Mouse (Mus musculus) ES-Bruce4 (cell line): Measurements from ENCODE around the gene Sept9. TPM values are rescaled to one million over a fixed set of nuclear protein-coding genes. Genes with fewer than 3 reads are reported as not detected.

ENCODE experiments used
- H3K27ac ChIP-seq: 2 replicates; pipeline ENCODE4 v1.5.1; 2012; ENCODE audit warnings: low read length, inconsistent platforms; ENCODE audit not compliant: insufficient read depth
- H3K27me3 ChIP-seq: 2 replicates; pipeline ENCODE4 v1.6.1; 2012; ENCODE audit warnings: mild to moderate bottlenecking, low read length, inconsistent platforms; ENCODE audit not compliant: control insufficient read depth, poor library complexity, insufficient read depth, severe bottlenecking
- H3K36me3 ChIP-seq: 2 replicates; pipeline ENCODE4 v1.6.1; 2012; ENCODE audit warnings: inconsistent platforms, mild to moderate bottlenecking, low read length, moderate library complexity; ENCODE audit not compliant: control insufficient read depth, poor library complexity, insufficient read depth, severe bottlenecking
- H3K4me1 ChIP-seq: one replicate; pipeline ENCODE4 v1.8.1; 2011; ENCODE audit warnings: low read length; ENCODE audit not compliant: control insufficient read depth, insufficient read depth
- H3K4me3 ChIP-seq: 2 replicates; pipeline ENCODE4 v1.5.1; 2011; ENCODE audit warnings: low read depth, mild to moderate bottlenecking, low read length
- H3K9ac ChIP-seq: 2 replicates; pipeline ENCODE4 v1.6.1; 2012; ENCODE audit warnings: low read depth, mild to moderate bottlenecking, inconsistent platforms; ENCODE audit not compliant: poor library complexity, severe bottlenecking
- H3K9me3 ChIP-seq: replicated peaks from 2 replicates; pipeline ENCODE4 v1.6.1; 2012; ENCODE audit warnings: mild to moderate bottlenecking, low read length, inconsistent platforms; ENCODE audit not compliant: control insufficient read depth, poor library complexity, insufficient read depth, severe bottlenecking
- CTCF ChIP-seq: IDR thresholded peaks from one replicate; pipeline ENCODE4 v1.8.1; 2011; ENCODE audit warnings: low read depth, low read length
- EP300 ChIP-seq: IDR thresholded peaks from 2 replicates; pipeline ENCODE4 v1.6.1; 2011; ENCODE audit warnings: low read depth, low read length; ENCODE audit not compliant: insufficient read depth
- POLR2A ChIP-seq: IDR thresholded peaks from one replicate; pipeline ENCODE4 v1.8.1; 2011; ENCODE audit warnings: low read length; ENCODE audit not compliant: insufficient read depth
- polyA plus RNA-seq: library from polyadenylated mRNA; stranded (reverse); fragments of >200 nt; gene quantifications from 2 replicates; pipeline ENCODE4 v1.2.4, GENCODE M21; 2011; ENCODE audit warnings: low read depth; ENCODE audit not compliant: missing spikeins, insufficient read depth, insufficient read length

The Sept9 gene
- polyA plus RNA-seq, 1 experiment = 123 TPM

DNA sequence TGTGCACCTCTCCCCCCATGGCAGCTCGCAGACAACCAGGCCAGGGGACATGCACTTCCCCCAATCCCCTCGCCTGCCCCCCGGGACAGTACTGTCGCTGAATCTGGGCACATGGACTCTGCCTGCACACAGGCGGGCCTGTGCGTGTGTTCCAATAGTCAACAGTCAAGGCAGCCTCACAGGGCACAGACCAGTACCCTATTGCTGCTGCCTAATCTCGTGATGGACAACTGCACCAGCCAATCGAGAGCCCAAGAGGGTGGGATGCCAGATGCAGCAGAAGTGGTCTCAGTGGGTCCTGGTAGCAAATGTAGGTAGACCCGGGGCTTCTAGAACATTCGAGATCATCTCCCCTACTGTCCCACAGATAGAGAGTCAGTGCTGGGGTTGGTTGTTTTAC, 187.8 kb downstream of the Sept9 start:
- H3K4me1 ChIP-seq = peaks cover 9% of the 10 kb centered on the region
- TF ChIP-seq CTCF (no peak), EP300 (no peak), POLR2A (no peak)
- H3K9ac ChIP-seq = no peak overlapping the region
- no peak overlapping the region for H3K4me3 ChIP-seq
- no peak overlapping the region for H3K27ac ChIP-seq
- H3K36me3 ChIP-seq = no peaks in the 10 kb centered on the region
- no peaks in the 10 kb centered on the region for H3K27me3 ChIP-seq
- H3K9me3 ChIP-seq = no peaks in the 10 kb centered on the region

DNA sequence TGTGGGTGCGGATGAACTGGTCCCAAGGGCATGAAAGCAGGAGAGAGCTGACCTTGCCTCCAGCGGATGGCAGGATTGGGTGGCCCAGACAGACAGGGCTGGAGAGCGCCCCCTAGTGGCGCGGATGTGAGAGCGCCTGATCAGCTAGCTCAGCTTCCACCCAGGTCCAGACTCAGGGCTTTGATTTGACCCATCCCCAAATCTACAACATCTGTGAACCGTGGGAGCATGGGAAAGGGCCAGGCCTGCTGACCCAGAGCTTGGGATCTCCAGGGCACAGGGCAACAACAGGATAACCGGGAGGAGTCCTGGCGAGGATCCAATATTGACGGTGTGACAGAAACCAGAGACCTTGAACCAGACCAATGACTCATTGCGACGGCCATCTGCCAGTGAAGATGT, 190.5 kb downstream of the Sept9 start:
- Histone ChIP-seq H3K9ac (no peak overlapping the region), H3K4me1 (peaks cover 9% of the 10 kb centered on the region), H3K9me3 (no peaks in the 10 kb centered on the region), H3K27me3 (no peaks in the 10 kb centered on the region), H3K27ac (no peak overlapping the region), H3K4me3 (no peak overlapping the region), H3K36me3 (no peaks in the 10 kb centered on the region)
- TF ChIP-seq CTCF = peak; percentile 98
- no peak for TF ChIP-seq POLR2A
- 0 out of 2 replicates have a peak, but pooled peaks have one; percentile 4 for TF ChIP-seq EP300

DNA sequence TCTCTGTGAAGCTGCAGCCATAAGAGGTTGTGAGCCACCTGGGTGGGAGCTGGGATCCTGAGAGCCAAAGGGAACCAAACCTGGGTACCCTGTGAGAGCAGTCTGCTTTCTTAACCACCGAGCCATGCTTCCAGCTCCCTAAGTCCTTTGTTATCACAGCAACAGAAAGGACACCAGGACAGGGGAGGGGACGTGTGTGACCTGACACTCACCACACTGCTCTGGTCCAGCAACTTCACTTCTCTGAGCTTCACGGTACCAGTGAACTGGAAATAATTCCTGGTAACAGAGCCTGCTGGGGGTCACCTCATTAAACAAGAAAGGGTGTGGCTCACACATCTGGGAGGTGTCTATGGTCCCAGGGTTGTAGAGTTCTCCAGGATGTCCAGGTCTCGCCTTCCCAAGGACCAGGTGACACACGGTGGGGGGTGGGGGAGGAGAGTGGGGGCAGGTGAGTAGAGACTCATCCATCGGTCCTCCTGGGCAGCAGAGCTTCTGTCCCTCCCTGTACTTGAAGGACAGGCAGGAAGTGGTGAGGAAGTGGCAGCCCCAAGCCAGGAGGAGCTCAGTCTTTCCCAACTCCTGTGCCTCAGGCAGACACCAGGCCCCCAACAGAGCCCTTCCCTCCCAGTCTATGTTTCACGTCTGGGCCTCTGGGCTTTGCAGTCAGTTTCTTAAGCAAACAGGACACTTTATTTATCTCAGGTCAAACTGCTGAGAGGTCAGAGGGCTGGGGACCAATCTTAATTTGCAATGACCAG, 191.5 kb downstream of the Sept9 start:
- H3K4me1 ChIP-seq = peaks cover 12% of the 10 kb centered on the region

DNA sequence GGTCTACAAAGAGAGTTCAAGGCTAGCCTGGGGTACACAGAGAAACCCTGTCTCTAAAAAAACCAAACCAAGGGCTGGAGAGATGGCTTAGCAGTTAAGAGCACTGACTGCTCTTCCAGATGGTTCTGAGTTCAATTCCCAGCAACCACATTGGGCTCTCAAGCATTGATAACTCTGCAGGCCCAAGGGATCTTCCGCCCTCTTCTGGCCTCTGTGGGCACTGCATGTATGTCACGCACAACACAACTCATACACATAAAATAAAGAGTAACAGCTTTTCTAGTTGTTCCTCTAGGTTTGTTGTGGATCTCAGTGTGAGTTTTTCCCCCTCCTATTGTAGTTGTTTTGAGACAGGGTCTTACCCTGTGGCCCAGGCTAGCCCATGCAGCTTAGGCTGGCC, 192.8 kb downstream of the Sept9 start:
- Histone ChIP-seq H3K36me3 (no peaks in the 10 kb centered on the region), H3K4me3 (no peak overlapping the region), H3K9me3 (no peaks in the 10 kb centered on the region), H3K27me3 (no peaks in the 10 kb centered on the region), H3K9ac (no peak overlapping the region), H3K27ac (no peak overlapping the region), H3K4me1 (peaks cover 12% of the 10 kb centered on the region)
- peak; percentile 89 for TF ChIP-seq CTCF
- TF ChIP-seq POLR2A = no peak

More for the DNA sequence above, 191.5 kb downstream of the Sept9 start:
- H3K4me3 ChIP-seq = no peak overlapping the region
- H3K27ac ChIP-seq = no peak overlapping the region
- TF ChIP-seq POLR2A (no peak), CTCF (no peak), EP300 (no peak)
- H3K27me3 ChIP-seq = no peaks in the 10 kb centered on the region
- no peak overlapping the region for H3K9ac ChIP-seq
- no peaks in the 10 kb centered on the region for H3K9me3 ChIP-seq
- no peaks in the 10 kb centered on the region for H3K36me3 ChIP-seq

DNA sequence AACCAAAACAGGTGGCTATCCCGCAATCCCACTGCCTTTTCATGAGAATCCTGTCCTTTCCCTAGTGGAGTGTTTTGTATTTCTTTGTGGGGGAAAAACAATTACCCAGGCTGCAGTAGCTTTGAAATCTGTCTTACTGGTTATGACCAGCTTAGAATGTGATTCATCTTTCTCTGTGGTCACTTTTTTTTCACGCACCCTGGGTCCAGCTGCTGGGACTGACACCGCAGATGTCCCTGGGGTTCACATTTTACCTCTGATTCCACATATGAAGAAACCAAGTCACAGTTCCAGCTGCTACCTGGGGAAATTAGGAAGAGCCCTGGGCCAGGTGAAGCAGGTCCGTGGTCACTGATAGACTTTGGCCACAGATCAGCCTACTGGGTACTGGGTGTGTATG, 194.3 kb downstream of the Sept9 start:
- no peaks in the 10 kb centered on the region for H3K27me3 ChIP-seq

DNA sequence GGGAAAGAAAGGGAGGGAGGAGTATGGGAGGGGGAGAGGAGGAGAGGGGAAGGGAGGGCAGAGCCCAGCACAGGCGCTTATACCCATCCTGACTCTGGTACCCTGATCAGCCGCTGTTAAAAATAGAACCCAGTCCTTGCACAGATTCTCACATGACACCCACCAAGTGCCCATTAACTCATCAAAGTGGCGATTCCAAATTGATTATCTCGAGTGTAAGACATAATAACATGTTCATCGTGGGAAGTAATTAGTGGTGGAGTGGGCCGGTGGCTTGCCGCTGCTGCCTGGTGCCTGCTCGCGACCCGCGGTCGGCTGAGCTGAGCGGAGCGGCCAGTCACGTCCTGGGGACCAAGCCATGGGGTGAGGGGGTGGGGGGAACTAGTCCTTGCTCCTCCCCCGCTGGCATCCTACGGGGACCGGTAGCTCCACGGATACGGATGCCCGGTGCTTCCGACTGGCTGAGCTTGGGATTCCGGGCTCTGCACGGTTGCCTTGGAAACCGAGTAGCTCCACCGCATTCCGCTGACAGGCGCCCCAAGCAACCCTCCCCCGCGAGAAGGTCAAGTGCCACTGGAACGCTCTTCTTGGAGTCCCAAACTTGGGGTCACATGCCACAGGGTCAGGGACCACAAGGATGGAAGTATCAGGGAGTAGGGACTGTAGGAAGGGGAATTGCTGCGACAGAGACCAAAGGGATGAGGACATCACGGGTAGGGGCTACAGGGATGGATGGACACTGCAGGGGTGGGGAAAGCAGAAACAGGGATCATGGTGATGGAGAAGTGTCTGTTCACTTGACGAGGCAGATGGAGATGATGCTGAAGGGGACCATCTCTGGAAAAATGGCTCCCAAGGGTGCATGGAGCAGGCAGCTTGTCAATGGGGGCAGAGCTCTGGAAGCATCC, 195.0 kb downstream of the Sept9 start:
- Histone ChIP-seq H3K9ac (no peak overlapping the region), H3K27ac (no peak overlapping the region), H3K36me3 (no peaks in the 10 kb centered on the region), H3K27me3 (no peaks in the 10 kb centered on the region), H3K4me1 (peaks cover 12% of the 10 kb centered on the region), H3K4me3 (peak overlapping the region; percentile 31), H3K9me3 (no peaks in the 10 kb centered on the region)
- TF ChIP-seq CTCF (no peak), POLR2A (no peak), EP300 (no peak)

More for the DNA sequence above, 194.3 kb downstream of the Sept9 start:
- Histone ChIP-seq H3K36me3 (no peaks in the 10 kb centered on the region), H3K4me1 (peaks cover 12% of the 10 kb centered on the region), H3K9ac (no peak overlapping the region), H3K4me3 (no peak overlapping the region), H3K27ac (no peak overlapping the region), H3K9me3 (no peaks in the 10 kb centered on the region)
- TF ChIP-seq POLR2A = no peak
- no peak for TF ChIP-seq CTCF
- TF ChIP-seq EP300 = no peak
